Mouse (Mus musculus) cerebellum, postnatal 36 days (tissue): Measurements from ENCODE around the gene Actr1b.
"Not testable (repeated sequence)": the region's sequence is repeated elsewhere in the genome, so short reads cannot be mapped to it uniquely, and the experiment has no call there.

Experiments
- DNase-seq, 2 experiments: peaks; one replicate each; pipeline ENCODE4 v3.0.0; 2021 to 2022; ENCODE audit warnings: mixed read lengths in 2 of 2

Actr1b gene

DNA sequence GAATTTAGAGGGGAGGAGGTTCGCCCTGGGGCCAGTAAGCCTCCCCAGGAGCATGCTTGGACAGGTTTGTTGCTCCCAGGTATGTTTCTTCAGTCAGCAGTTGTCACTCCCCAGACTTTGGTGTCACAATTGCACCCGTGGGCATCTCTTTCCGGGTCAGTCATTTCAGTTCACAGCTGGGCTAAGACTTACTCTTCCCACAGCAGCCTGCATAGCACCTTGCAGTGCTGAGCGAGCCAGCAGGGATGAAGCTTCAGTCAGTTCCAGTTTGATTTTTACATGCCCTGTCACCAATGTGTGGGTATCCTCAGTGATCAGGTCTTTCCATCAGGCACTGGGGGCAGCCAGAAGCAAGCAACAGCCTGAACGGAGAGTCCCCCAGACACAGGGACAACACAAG lies 17.2 kb downstream of the Actr1b start:
- DNase-seq, result no peak

DNA sequence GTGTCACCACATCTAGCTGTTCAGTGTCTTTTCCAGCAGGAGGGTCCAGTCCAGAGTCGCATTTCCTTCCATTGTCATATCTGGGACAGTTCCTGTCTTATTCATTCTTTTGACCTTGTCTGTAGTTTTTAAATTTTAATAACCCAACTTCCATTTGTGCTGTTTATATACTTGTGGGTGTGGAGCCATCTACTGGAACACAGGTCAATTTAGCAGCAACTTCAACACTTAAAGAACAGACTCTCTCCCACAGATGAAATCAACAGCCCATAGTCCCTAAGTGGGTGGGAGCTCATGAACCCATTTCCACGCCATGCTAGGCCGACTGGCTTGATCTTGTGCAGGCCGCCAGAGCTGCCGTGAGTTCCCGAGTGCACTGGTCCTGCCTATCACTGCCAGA lies 17.8 kb downstream of the Actr1b start:
- no peak for DNase-seq

DNA sequence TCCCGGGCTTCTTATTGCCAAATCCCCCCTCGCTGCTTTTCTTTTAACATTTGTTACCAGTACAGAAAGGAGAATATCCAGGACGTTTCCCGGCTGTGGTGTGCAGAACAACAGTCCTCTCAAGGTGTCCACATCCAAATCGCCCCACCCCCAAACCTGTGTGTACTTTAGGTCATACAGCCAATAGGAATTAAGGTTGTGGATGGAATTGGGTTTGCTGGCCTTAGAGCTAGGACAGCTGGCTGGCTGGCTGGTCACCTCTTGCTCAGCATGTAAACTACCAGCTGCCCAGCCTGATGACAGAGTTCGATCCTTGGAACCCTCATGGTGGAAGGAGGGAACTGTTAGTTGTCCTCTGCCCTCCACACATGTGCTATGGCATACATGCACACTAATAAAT lies 19.4 kb downstream of the Actr1b start:
- DNase-seq, result no peak

- peak; percentile 96 to 98 for DNase-seq
Observed at GRCm38 (mm10) chr1:36691271-36692155, 22.7 kb downstream of the Actr1b start, which contains the start of gene Cox5b. TSS of gene Cox5b (plus strand) at chr1:36691449.

GRCm38 (mm10) chr1:36690671-36691235 lies 23.5 kb downstream of the Actr1b start:
- DNase-seq, result no peak

- peak; percentile 80 to 83 for DNase-seq
Observed at GRCm38 (mm10) chr1:36683810-36684467, 30.3 kb downstream of the Actr1b start.

GRCm38 (mm10) chr1:36682620-36683355 lies 31.4 kb downstream of the Actr1b start, which contains the start of gene Fam178b:
TSS of gene Fam178b (minus strand) at chr1:36683183.
- no peak for DNase-seq

GRCm38 (mm10) chr1:36680893-36681292 lies 33.3 kb downstream of the Actr1b start:
- no peak for DNase-seq

GRCm38 (mm10) chr1:36674936-36675335 lies 39.3 kb downstream of the Actr1b start:
- no peak for DNase-seq

DNA sequence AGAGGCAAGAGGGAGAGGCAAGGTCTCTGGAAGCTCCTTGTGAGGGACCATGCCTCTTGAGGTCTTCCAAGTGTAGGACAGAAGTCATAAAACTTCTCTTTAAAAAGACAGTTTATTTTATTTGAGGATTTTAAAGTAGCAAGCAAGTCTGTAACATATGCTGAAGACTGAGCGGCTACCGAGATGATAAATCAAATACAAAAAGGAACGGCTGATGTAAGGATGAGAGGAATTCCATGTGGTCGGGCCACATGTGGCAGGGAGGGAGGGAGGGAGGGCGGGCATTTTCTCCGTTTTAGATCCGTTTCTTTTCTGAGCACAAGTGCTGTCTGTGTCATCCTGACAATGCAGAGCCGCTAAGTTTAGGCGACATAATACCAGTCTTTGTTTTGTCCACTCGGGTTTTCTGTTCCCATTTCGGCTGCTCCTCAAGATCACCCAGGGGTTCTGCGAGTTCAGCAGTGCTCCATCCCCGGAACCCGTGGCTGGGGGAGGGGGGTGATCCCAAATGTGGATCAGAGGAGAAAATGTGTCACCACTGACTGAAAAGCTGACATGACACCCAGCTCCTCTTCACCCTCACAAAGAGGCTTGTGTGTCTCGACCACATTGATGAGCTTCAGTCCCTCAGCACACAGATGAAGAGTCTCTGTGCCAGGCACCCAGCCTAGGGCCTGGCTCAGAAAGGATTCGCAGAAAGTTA lies 41.4 kb downstream of the Actr1b start:
- no peak for DNase-seq

- DNase-seq, result no peak
Observed at GRCm38 (mm10) chr1:36671260-36671659, 43.0 kb downstream of the Actr1b start.

- DNase-seq, result no peak
Observed at GRCm38 (mm10) chr1:36670256-36670655, 44.0 kb downstream of the Actr1b start.

GRCm38 (mm10) chr1:36668007-36668406 lies 46.2 kb downstream of the Actr1b start:
- DNase-seq, result not testable (repeated sequence)

- DNase-seq, result no peak
Observed at GRCm38 (mm10) chr1:36665934-36666333, 48.3 kb downstream of the Actr1b start.

GRCm38 (mm10) chr1:36665165-36665723 lies 49.0 kb downstream of the Actr1b start:
- no peak for DNase-seq

DNA sequence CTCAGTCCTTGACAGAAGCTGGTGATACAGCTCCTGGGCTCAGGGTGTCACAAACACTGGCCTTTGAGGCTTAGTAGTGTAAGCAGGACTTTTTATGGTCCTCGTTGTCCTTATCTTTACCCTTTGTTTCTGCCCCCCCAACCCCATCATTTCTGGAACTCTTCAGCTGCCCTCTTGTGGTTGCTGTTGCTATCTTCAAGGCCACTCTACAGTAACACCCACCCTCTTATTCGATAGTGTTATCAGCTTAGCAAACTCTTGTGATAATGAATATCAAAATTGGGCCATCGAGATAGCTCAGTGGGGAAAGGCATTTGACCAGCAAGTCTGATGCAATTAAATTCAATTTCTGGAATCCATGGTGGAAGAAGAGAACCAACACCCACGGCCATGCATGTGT lies 49.8 kb downstream of the Actr1b start:
- DNase-seq, result peak; percentile 45 to 60

DNA sequence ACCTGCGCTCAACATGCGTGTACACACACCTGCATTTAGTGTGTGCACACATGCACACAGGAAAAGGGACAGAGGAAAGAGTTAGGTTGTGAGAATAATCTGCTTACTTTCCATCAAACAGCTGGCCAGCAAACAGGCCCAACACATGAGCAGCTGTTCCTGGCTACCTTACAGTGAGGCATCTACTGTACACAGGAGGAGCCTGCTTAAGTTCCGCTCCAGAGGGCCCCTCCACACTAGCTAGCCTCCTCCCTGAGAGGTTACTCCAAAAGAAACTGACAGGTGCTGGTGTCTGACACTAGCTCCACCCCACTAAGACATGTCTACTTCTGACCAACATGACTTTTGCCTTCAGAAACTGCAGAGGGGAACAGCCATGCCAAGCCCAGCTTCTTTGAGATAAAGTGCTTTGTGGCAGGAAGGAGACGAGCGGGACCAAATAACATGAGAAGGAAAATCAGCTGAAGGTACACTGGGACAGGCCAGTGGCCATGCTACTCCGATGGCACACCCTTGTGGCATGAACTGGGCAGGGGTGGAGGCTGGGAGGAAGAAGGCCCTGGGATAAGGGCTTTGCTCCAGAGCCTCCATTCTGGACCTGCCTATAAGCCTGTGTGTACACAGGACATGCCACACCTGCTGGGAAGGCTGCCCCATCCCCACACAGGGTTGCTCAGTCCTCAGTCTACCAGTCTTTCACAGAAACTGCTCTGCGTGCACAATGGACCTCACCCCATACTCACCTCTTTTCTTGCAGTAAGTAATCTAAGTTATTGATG lies 55.4 kb downstream of the Actr1b start:
- DNase-seq, result no peak

DNA sequence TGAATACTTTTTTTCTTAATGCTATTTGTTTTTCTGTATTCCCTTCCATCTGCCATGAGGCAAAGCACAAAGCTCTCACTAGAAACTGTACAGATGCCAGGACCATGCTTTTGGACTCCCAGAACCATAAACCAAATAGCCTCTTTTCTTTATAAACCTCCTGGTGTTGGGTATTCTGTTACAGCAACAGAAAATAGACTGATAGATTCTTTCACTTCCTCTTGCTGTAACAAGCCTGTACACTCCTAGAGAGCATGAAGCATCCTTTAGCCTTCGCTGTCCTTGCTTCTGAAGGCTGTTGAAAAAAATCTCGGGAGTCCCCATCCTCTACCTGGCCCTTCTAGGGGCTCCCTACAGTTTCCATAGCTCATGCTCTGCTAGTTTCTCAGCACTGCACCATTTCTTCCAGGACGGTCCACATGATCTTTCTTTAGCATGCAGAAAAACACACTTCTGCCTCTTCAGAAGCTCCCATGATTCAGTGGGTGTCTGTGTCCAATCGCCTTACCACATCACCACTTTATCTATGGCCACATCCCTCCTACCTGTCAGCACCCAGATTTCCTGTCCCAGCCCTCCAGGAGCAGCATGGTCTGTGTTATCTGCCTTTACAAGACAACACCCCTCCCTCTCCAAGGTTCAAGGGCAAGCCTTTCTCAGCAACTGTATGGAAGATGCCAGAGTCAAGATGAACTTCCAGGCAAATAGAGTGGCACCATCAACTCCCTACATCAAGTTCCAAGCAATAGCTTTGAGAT lies 56.4 kb downstream of the Actr1b start:
- no peak for DNase-seq

DNA sequence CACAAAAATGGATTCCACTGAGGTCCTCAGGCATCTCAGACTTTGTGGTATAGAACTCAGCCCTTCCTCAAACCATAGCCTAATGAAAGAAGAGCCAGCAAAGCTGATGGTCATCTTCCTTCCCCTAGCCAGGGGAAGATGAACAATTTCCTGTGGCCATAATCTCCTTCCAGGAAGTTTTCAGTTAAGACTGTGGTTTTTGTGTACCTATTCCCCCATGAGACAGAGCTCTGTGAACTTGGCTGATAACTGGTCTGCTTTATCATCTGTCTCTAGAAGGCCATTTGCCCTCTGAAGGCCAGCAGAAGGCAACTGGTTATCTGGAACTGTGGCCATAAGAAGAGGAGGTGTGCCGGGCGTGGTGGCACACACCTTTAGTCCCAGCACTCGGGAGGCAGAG lies 58.0 kb downstream of the Actr1b start:
- DNase-seq, result no peak

GRCm38 (mm10) chr1:36655039-36655438 lies 59.2 kb downstream of the Actr1b start:
- no peak for DNase-seq
